Comparison of ENCODE assay signal across 22 mouse cellular contexts in genomic region chr9:64482126-64482525, GRCm38 (mm10).
DNase-seq lines count a peak whose midpoint lies in the region; ATAC-seq and TF ChIP-seq lines count a peak whose summit lies in the region.
"Had no signal": no experiment of that assay in that cellular context is flagged by ENCODE, and none has a peak within 500 bp of the region (broad histone marks: within the 10 kb centered on the region; RNA-seq: fewer than 3 reads in every experiment).

No protein-coding gene starts in this region.

- ATAC-seq in forebrain, embryonic 12.5 days (ENCODE audit: low FRiP score), result no peak
- ATAC-seq: CD4-positive, CD25-positive, alpha-beta regulatory T cell, adult 4 months; forebrain, embryonic 15.5 days; hindbrain, postnatal 0 days; inflammation-experienced regulatory T-cells, adult 6 months; intestine, embryonic 16.5 days had no signal

- H3K4me1 ChIP-seq in forebrain, embryonic 12.5 days, result no peaks in the 10 kb centered on the region
- H3K4me1 ChIP-seq: forebrain, embryonic 15.5 days; heart, embryonic 13.5 days had no signal

- peak; percentile 72 for DNase-seq in cerebellum, adult 11 months
- DNase-seq in cerebellum, adult 18-20 months, result peak; percentile 76 to 77
- DNase-seq in cerebellum, adult 9-10 months, result peak; percentile 85
- DNase-seq in cerebellum, postnatal 25 days, result peak; percentile 76 to 82
- no peak for DNase-seq in retina, postnatal 1 day
- DNase-seq in kidney, adult 11 months, result no peak
- no peak for DNase-seq in left cerebral cortex, adult 2 months (ENCODE audit: extremely low spot score in 1 of 2, low spot score in 2 of 2)
- DNase-seq: adrenal gland, adult 8-10 months; adrenal gland, postnatal 25 days; gastrocnemius, postnatal 25 days; heart, adult 18-20 months; heart, postnatal 14 days; heart, postnatal 4 days; kidney, adult 2 months had no signal

- H3K9ac ChIP-seq in forebrain, embryonic 12.5 days, result no peak overlapping the region
- H3K9ac ChIP-seq: forebrain, embryonic 15.5 days; heart, embryonic 13.5 days; hindbrain, embryonic 14.5 days had no signal

- intact Hi-C loops in left cerebral cortex, adult 2 months (cut with DNase I), result loop anchor here (1.0 kb wide), 1 partner anchor 11 kb away; no protein-coding TSS in a partner anchor

- H3K9me3 ChIP-seq in forebrain, embryonic 12.5 days, result no peaks in the 10 kb centered on the region
- H3K9me3 ChIP-seq: forebrain, embryonic 15.5 days; heart, embryonic 13.5 days had no signal

- H3K4me3 ChIP-seq in forebrain, embryonic 12.5 days (replicated peaks), result no peak overlapping the region
- no peak overlapping the region for H3K4me3 ChIP-seq in left cerebral cortex, adult 2 months
- H3K4me3 ChIP-seq: forebrain, embryonic 15.5 days; heart, embryonic 13.5 days had no signal

- no peak overlapping the region for H3K4me2 ChIP-seq in forebrain, embryonic 12.5 days
- H3K4me2 ChIP-seq: forebrain, embryonic 15.5 days; heart, embryonic 13.5 days; hindbrain, embryonic 14.5 days had no signal

- WGBS in forebrain, embryonic 12.5 days, result 78% methylated on average over 5 of the region's 5 CpGs

- no peaks in the 10 kb centered on the region for H3K36me3 ChIP-seq in forebrain, embryonic 12.5 days (replicated peaks)
- H3K36me3 ChIP-seq: forebrain, embryonic 15.5 days; heart, embryonic 13.5 days had no signal

- H3K27me3 ChIP-seq in forebrain, embryonic 12.5 days, result peaks cover 35% of the 10 kb centered on the region
- H3K27me3 ChIP-seq: forebrain, embryonic 15.5 days had no signal

- no peak for TF ChIP-seq CTCF in left cerebral cortex, adult 2 months (IDR thresholded peaks at IDR 0.05)

- no peak overlapping the region for H3K27ac ChIP-seq in forebrain, embryonic 12.5 days
- no peak overlapping the region for H3K27ac ChIP-seq in left cerebral cortex, adult 2 months
- H3K27ac ChIP-seq: forebrain, embryonic 15.5 days; heart, embryonic 13.5 days; hindbrain, embryonic 14.5 days; hindbrain, postnatal 0 days had no signal

Comparison
In these comparisons a context has a peak if more than half of its experiments do, and no peak if none do; other contexts are left out.
1. DNase-seq: peak in cerebellum, adult 11 months (single experiment), cerebellum, adult 18-20 months (2 of 2), cerebellum, adult 9-10 months (single experiment) and cerebellum, postnatal 25 days (2 of 2); none in retina, postnatal 1 day (single experiment), kidney, adult 11 months (single experiment) and left cerebral cortex, adult 2 months (0 of 2).